Mouse (Mus musculus): ENCODE results near the gene Gm10153.
"Not testable (repeated sequence)": the region's sequence is repeated elsewhere in the genome, so short reads cannot be mapped to it uniquely, and the experiment has no call there.

The Gm10153 gene

DNA sequence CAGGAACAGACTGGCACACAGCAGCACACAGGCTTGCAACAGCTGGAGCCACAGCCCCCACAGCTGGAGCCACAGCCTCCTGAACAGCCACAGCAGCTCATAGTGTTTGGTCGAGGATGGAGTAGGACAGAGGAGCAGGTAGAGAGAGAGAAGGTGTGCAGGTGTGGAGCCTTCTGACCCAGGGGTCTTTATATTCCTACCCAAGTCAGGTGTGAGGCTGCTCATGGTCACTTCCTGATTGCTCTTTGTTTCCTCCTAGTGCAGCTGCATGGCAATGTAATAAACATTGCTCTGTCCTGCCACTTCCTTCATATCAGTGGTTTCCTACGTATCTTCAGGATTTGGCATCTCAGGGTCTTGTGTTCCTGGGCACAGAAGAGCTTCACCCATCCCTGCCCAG, at the start of gene Gm10153:
Gene Gm10153 (minus strand): TSS at position 101 of the 400 bp plus-strand sequence.
- no peak for DNase-seq (ENCODE audit: extremely low spot score)

DNA sequence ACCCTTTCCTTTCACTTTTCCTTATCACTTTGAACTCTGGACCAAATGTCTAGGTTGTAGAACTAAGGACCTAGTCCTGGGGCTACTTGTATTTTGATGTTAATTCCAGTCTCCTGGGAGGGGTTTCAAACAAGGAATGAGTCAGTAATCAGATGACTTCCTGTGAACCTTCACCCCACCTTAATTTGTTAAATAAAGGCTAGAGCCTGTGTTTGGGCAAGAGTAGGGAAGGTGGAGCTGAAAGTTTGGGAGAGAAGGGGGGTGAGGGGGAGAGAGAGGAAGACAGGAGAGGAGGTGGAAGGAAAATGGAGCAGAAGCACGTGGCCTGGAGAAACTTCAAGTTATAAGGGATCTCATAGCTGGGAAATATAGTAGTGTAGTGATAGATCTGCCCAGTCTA, 41.4 kb upstream of the Gm10153 start:
- no peak for DNase-seq (ENCODE audit: extremely low spot score)

DNA sequence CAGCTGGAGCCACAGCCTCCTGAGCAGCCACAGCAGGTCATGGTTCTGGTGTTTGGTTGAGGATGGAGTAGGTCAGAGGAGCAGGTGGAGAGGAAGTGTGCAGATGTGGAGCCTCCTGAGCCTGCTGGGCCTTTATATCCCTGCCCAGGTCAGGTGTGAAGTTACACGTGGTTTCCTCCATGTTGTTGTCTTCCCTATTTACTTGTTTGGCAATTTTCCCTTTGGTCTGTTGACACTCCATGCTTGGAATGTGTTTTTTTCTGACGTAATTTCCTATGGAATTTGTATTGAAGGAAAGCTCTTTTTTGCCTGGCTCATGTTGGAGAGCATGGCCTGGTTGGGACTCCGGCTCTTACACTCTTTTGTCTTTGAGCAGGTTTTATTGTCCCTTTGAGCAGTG, 39.7 kb upstream of the Gm10153 start, which contains the start of gene Krtap5-5:
Gene Krtap5-5 (minus strand): TSS at position 101 of the 400 bp plus-strand sequence.
- not testable (repeated sequence) for DNase-seq (ENCODE audit: extremely low spot score)

DNA sequence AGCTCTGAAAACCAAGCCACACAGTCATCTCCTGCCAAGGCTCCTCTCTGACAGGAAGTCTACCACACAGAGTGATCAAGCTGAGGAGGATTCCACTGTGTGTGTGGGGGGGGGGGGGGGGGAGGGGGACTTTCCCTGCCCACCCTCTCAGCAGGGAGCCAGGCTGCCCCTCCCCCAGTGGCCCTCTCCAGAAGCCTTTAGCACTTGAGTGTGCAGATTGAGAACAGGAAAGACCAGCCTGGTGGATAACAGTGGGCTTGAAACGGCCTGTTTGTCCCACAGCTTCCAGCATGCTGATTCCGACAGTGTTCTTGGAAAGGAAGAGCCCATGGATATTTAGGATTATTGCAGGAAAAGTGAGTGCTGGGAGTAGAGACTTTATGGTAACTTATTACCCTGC, 34.3 kb upstream of the Gm10153 start:
- DNase-seq (ENCODE audit: extremely low spot score) = peak; percentile 10

DNA sequence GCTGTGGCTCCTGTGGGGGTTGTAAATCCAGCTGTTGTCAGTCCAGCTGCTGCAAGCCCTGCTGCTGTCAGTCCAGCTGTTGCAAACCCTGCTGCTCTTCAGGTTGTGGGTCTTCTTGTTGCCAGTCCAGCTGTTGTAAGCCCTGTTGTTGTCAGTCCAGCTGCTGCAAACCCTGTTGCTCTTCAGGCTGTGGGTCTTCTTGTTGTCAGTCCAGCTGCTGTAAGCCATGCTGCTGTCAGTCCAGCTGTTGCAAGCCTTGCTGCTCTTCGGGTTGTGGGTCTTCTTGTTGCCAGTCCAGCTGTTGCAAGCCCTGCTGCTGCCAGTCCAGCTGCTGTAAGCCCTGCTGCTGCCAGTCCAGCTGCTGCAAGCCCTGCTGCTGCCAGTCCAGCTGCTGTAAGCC, 21.9 kb upstream of the Gm10153 start:
- not testable (repeated sequence) for DNase-seq (ENCODE audit: extremely low spot score)

DNA sequence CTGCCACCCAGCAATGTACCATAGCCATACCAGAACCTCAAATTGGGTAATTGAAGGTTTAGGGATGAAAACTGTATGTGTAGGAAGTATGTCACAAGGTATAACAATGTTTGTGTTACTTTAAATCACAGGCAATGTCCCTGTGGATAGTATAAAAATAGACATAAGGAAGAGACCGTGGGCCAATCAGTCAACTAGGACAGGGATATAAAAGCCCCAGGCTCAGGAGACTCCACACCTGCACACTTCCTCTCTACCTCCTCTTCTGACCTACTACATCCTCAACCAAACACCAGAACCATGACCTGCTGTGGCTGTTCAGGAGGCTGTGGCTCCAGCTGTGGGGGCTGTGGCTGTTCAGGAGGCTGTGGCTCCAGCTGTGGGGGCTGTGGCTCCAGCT, 21.4 kb upstream of the Gm10153 start, which contains the start of gene Gm7579:
Gene Gm7579 (plus strand): TSS at position 301 of the 400 bp plus-strand sequence.
- no peak for DNase-seq (ENCODE audit: extremely low spot score)

DNA sequence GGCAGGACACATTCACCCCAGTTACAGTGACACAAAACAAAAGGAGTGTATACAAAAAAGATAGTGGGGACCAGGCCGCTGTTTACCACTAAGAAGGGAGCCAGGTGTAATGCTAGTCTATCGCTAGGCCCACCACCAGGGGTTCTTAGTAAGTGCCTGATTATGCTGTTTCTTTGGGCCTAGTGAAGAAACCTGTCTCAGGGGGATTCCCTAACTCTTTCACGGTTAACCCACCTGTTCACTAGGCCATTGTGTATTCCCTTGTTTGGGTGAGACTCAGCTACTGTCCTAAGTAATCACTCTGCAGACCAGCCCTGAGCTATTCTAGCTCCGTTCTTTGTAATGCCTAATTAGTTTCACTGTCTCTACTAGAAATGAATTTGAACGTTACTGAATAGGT, 16.7 kb upstream of the Gm10153 start:
- not testable (repeated sequence) for DNase-seq (ENCODE audit: extremely low spot score)

DNA sequence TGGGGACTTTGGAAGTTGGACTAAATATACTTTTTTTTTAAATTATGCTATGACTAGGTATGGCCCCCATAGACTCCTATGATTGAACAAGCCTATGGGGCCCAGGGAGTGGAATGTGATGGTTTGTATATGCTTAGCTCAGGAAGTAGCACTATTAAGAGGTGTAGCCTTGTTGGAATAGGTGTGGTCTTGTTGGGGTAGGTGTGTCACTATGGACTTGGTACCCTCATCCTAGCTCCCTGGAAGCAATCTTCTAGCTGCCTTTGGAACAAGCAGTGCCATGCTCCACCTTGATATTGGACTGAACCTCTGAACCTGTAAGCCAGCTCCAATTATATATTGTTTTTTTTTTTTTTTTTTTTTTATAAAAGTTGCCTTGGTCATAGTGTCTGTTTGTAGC, 15.3 kb upstream of the Gm10153 start:
- no peak for DNase-seq (ENCODE audit: extremely low spot score)

DNA sequence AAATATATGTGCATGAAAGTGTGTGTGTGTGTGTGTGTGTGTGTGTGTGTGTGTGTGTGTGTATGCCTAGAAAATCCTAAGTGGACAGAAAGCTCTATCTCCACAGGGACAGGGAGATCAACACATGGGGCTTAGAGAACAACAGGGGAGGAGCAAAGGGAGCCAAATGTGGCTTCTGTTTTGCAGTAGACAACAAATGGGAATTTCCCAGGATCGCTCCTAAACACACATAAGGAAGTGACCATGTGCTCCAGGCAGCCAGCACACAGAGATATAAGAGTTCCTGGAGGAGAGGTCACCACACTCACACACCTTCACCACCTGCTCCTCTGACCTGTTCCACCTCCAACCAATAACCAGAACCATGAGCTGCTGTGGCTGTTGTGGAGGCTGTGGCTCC, 10.9 kb upstream of the Gm10153 start, which contains the start of gene Krtap5-3:
Gene Krtap5-3 (plus strand): TSS at position 301 of the 400 bp plus-strand sequence.
- no peak for DNase-seq (ENCODE audit: extremely low spot score)

DNA sequence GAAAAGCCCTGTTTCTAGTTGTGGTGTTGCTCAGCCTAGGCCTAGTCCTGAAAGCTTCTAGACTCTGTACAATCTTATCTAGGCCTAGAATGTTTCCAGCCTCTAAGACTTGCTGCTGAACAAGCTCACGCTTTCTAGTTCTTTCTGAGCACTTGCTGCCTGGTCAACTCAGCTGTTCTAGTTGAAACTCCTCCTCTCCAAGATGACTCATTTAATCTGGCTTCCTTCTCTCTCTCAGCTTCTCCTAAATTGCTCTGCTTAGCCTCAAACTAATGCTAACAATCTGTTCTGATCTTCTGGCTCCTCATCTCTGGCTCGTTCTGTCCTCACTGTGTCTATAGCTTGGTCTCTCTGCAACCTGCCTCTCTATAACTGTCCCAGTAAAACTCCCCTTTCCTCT, 8.6 kb upstream of the Gm10153 start:
- no peak for DNase-seq (ENCODE audit: extremely low spot score)

DNA sequence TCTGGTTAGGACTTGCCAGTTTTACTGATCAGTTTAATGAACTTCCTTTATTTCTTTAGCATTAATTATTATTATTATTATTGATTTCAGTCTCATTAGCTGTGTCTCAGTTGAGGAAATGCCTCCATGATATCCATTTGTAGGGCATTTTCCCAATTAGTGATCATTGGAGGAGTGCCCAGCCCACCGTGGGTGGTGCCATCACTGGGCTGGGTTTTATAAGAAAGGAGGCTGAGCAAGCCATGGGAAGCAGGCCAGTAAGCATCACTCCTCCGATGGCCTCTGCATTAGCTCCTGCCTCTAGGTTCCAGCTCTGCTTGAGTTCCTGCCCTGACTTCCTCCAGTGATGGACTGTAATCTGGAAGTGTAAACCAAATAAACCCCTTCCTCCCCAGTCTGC, 2.0 kb downstream of the Gm10153 start:
- no peak for DNase-seq (ENCODE audit: extremely low spot score)

DNA sequence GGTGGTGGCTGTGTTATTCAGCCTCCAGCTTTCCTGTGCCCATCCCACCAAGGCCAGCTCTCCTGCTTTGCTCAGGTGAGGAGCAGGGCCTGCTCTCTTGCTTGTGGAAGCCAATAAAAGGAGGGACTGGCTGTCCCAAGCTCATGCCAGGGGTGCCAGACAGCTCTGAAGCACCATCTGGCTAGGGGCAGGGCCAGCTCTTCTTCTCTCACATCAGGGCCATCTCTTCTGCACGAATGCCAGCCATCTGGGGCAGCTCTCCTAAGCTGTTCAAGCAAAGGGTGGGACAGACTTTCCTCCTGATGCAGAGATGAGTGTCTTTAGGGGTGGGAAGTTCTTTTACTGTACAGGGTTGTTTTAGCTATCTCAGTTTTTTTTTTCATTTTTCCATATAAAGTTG, 9.2 kb downstream of the Gm10153 start:
- DNase-seq (ENCODE audit: extremely low spot score) = no peak

DNA sequence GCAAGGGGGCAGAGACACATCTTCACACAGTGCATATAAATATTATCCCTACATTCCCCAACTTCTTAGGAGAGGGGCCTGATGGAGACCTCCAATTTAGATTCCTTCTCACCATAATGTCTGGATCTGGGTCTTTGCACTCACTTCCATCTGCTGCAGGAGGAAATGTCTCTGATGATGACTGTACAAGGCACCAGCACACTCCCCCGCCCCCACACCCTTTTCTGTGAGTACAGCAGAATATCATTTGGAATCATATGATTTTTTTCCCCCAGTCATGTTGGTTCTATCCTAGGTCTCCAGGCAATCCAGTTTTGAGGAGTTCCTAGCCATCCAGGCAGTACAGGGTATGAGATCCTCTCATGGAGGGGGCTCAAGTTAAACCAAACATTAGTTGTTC, 11.5 kb downstream of the Gm10153 start:
- DNase-seq (ENCODE audit: extremely low spot score) = no peak

DNA sequence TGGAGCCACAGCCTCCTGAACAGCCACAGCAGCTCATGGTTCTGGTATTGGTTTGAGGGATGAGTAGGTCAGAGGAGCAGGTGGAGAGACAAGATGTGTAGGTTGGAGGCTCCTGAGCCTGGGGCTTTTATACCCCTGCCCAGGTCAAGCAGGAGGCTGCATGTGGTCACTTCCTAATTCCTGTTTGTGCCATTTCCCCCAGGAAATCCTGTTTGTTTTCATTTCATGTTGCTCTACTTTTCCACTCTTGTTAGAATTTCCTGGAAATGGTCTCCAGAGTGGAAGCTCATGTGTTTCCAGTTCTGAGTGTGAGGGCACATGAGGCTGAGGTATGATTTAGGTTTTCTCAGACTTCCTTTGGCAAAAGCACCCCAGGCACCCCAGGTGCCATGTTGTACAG, 14.3 kb downstream of the Gm10153 start, which contains the start of gene Krtap5-2:
Gene Krtap5-2 (minus strand): TSS at position 101 of the 400 bp plus-strand sequence.
- DNase-seq (ENCODE audit: extremely low spot score) = not testable (repeated sequence)

DNA sequence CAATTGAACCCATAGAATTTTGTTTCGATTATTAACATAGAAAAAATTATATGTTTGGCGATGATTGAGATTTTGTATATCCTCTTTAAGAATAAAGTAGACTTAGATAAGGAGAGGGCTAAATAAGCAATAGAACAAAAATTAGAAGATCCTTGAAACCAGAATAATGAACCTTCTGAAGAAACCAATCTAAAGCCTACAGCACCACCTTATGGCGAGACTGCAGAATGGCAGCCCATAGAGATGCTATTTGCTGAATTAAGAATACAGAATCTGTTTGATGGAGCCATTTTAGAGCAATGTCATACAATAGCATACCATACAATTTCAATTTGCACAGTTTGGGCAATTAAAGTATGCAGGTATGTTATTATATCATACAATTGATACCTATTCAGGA, 20.4 kb downstream of the Gm10153 start:
- peak; percentile 6 for DNase-seq (ENCODE audit: extremely low spot score)

DNA sequence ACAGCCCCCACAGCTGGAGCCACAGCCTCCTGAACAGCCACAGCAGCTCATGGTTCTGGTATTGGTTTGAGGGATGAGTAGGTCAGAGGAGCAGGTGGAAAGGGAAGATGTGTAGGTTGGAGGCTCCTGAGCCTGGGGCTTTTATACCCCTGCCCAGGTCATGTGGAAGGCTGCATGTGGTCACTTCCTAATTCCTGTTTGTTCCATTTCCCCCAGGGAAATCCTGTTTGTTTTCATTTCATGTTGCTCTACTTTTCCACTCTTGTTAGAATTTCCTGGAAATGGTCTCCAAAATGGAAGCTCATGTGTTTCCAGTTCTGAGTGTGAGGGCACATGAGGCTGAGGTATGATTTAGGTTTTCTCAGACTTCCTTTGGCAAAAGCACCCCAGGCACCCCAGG, 24.6 kb downstream of the Gm10153 start, which contains the start of gene Gm4553:
Gene Gm4553 (minus strand): TSS at position 101 of the 400 bp plus-strand sequence.
- DNase-seq (ENCODE audit: extremely low spot score) = not testable (repeated sequence)

DNA sequence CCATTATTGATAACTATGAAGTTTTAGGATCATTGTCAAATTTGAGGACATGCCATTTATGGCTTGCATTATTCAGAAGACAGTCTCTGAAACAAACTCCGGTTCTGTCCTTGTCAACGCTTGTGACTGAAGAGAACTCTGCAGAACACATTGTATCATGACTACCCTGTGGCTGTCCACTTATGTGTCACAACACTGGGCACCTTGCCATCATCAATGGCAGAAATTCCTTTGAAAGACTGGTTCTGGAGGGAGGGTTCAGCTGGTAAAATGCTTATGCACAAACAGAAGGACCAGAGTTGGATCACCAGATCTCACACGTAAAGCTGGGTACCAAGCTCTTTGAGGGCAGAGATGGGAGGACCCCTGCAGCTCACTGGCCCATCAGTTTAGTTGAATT, 30.8 kb downstream of the Gm10153 start:
- no peak for DNase-seq (ENCODE audit: extremely low spot score)

DNA sequence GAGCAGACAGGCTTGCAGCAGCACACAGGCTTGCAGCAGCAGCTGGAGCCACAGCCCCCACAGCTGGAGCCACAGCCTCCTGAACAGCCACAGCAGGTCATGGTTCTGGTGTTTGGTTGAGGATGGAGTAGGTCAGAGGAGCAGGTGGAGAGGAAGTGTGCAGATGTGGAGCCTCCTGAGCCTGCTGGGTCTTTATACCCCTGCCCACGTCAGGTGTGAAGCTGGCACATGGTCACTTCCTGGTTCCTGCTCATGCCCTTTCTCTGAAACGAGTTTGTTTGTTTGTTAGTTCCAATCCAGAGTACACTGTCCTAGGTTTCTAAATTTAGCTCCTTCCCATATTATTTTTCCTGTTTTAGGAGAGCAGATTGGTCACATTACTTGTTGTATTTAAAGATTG, 33.2 kb downstream of the Gm10153 start, which contains the start of gene Gm29735:
Gene Gm29735 (minus strand): TSS at position 101 of the 400 bp plus-strand sequence.
- DNase-seq (ENCODE audit: extremely low spot score) = not testable (repeated sequence)

DNA sequence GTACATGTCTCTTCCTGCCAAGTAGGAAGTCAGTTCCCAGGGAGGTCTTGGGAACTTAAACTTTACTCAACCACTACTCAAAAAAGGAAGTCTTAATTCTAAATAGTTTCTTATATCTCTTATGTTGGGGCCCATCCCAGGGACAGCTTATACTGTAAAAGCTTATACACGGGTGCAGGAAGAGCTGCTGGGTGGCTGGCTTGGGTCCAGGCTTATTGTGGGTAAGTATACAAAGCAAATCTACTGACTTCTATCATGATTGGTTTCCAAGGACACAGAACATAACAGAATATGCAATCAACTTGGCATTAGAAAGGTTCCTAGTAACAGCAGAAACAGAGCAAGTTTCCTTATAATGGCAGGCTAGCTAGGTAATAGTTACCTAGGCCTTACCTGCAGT, 34.9 kb downstream of the Gm10153 start:
- DNase-seq (ENCODE audit: extremely low spot score) = no peak

DNA sequence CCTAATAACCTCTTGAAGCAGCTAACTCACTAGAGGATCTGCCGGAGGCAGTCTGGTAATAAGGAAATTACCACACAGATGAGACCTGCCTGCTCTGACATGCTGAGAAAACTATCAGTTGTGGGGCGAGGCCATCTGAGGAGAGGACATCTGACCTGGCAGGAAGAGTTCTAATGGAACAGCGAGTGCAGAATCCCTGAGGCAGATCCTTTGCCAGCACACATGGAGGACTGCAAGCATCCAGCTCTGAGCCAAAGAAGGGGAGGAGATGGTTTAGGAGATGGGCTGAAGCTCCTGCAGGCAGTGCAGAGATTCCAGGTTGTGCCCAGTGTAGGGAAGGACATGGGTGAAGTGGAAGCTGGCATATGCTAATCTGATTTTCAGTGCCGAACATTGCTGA, 38.0 kb downstream of the Gm10153 start:
- no peak for DNase-seq (ENCODE audit: extremely low spot score)

DNA sequence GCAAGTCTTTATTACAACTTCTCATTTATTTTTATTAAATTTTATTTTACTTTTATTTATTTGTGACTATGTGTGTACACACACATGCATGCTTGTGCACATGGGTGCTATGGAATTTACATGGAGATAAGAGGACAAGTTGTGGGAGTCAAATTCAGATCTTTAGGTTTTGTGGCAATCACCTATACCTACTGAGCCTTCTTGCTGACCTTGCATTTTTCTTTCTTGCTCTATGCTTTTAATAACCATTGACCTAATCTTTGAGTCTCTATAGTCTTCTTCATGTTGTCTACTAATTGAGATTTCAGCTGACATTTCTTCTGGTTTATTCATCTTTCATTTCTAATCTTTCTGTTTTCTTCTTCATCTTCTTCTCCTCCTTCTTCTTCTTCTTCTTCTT, 41.6 kb downstream of the Gm10153 start:
- no peak for DNase-seq (ENCODE audit: extremely low spot score)

DNA sequence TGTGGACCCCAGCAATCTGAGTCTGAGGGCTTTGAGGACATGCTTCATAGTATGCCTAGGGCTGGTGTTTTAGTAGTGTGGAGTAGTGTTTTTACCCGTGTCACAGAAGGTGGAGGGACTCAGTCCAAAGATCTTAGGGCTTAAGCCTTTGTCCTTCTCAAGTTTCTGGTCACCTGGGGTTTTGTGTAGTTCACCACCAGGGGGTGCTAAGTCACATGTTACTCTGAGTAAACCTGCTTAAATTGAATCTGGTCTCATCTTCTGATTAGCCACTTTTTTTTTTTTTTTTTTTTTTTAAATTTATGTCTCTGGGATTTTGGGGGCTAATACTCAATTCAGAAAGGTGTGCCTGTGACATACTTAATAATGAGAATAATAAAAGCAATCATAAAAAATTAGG, 44.2 kb downstream of the Gm10153 start:
- peak; percentile 47 for DNase-seq (ENCODE audit: extremely low spot score)

DNA sequence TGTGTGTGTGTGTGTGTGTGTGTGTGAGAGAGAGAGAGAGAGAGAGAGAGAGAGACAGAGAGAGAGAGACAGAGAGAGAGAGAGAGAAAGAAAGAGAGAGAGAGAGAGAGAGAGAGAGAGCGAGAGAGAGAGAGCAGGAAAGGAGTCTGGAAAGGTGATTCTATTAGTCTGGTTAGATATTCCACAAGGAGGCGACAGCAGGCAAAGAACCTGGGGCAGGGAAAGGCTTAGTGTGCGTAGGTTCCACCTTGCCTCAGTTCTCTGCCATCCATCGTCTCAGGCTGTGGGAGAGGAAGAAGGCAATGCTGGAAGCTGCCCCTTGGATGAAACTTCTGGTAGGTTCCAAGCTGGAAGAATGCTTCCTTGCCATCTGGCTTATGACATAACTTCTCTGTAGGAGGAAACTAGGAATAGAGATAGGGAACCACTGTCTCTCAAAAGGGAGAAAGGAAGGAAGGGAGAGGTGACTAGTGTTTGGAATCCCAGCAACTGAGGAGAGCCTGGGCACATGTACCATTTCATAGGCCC, 44.7 kb downstream of the Gm10153 start:
- DNase-seq (ENCODE audit: extremely low spot score) = no peak

DNA sequence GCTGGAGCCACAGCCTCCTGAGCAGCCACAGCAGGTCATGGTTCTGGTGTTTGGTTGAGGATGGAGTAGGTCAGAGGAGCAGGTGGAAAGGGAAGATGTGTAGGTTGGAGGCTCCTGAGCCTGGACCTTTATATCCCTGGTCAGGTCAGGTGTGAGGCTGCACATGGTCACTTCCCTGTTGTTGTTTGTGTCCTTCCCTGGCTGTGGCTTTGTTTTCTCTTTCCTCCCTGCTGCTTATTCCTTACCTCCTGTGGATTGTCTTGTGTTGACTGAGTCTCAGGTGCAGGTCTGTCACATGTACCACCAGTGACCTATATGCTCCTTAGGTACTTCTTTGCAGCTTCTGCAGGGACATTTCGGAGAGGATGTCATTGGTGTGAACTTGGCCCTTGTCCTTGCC, 45.7 kb downstream of the Gm10153 start, which contains the start of gene Gm45337:
Gene Gm45337 (minus strand): TSS at position 101 of the 400 bp plus-strand sequence.
- DNase-seq (ENCODE audit: extremely low spot score) = no peak
